Mouse (Mus musculus): ENCODE results near the gene Cnbd2. TPM values are rescaled to one million over a fixed set of nuclear protein-coding genes. Genes with fewer than 3 reads are reported as not detected.
A peak's percentile ranks its signal among the peaks of the same experiment; 100 is the strongest.

Cnbd2 gene
- polyA plus RNA-seq, 1 experiment from 2014 or later = 3.9 TPM

- no peak overlapping the region for H3K4me3 ChIP-seq (ENCODE audit: low read depth, low read length)
- H3K9ac ChIP-seq = 0 out of 2 replicates have a peak overlapping the region, but pooled peaks have one; percentile 13
- H3K36me3 ChIP-seq (ENCODE audit: insufficient read depth) = no peaks in the 10 kb centered on the region
- H3K9me3 ChIP-seq (ENCODE audit: low read depth, low read length) = no peaks in the 10 kb centered on the region
- 12% methylated on average over 5 of the region's 5 CpGs for WGBS
- ATAC-seq (ENCODE audit: insufficient read depth) = peak; percentile 91
- H3K27me3 ChIP-seq (ENCODE audit: insufficient read depth, low read length) = no peaks in the 10 kb centered on the region
- peak overlapping the region; percentile 39; the same call in 1 of the 2 replicates for H3K4me2 ChIP-seq
- H3K4me1 ChIP-seq (ENCODE audit: insufficient read depth) = peaks cover 6% of the 10 kb centered on the region; the same call in 1 of the 2 replicates
- DNase-seq = peak; percentile 79
- peak overlapping the region; percentile 72 for H3K27ac ChIP-seq (ENCODE audit: low read depth)
- TF ChIP-seq CTCF (IDR thresholded peaks at IDR 0.05; ENCODE audit: low read depth) = no peak
Measured at GRCm38 (mm10) chr2:156324681-156325080, 12.6 kb downstream of the Cnbd2 start.

- Histone ChIP-seq H3K9me3 (ENCODE audit: low read depth, low read length) (no peaks in the 10 kb centered on the region), H3K27ac (ENCODE audit: low read depth) (no peak overlapping the region), H3K4me3 (ENCODE audit: low read depth, low read length) (no peak overlapping the region), H3K27me3 (ENCODE audit: insufficient read depth, low read length) (no peaks in the 10 kb centered on the region), H3K9ac (no peak overlapping the region), H3K36me3 (ENCODE audit: insufficient read depth) (no peaks in the 10 kb centered on the region), H3K4me1 (ENCODE audit: insufficient read depth) (no peaks in the 10 kb centered on the region), H3K4me2 (no peak overlapping the region)
- no peak for TF ChIP-seq CTCF (IDR thresholded peaks at IDR 0.05; ENCODE audit: low read depth)
- WGBS = 68% methylated on average over 1 of the region's 1 CpGs
- no peak for DNase-seq
- ATAC-seq (ENCODE audit: insufficient read depth) = no peak
Measured at GRCm38 (mm10) chr2:156330681-156331080, 18.6 kb downstream of the Cnbd2 start.

GRCm38 (mm10) chr2:156331446-156331965 lies 19.4 kb downstream of the Cnbd2 start:
- Histone ChIP-seq H3K4me3 (ENCODE audit: low read depth, low read length) (no peak overlapping the region), H3K9me3 (ENCODE audit: low read depth, low read length) (no peaks in the 10 kb centered on the region), H3K4me2 (no peak overlapping the region), H3K4me1 (ENCODE audit: insufficient read depth) (no peaks in the 10 kb centered on the region), H3K36me3 (ENCODE audit: insufficient read depth) (no peaks in the 10 kb centered on the region), H3K27ac (ENCODE audit: low read depth) (peak overlapping the region; percentile 36; the same call in 1 of the 2 replicates), H3K27me3 (ENCODE audit: insufficient read depth, low read length) (no peaks in the 10 kb centered on the region), H3K9ac (no peak overlapping the region)
- no peak for TF ChIP-seq CTCF (IDR thresholded peaks at IDR 0.05; ENCODE audit: low read depth)
- DNase-seq (peak; percentile 63), ATAC-seq (ENCODE audit: insufficient read depth) (peak; percentile 73)
- 47% methylated on average over 7 of the region's 7 CpGs for WGBS

GRCm38 (mm10) chr2:156340078-156340477 lies 28.0 kb downstream of the Cnbd2 start:
- H3K4me3 ChIP-seq (ENCODE audit: low read depth, low read length) = no peak overlapping the region
- H3K36me3 ChIP-seq (ENCODE audit: insufficient read depth) = no peaks in the 10 kb centered on the region
- no peaks in the 10 kb centered on the region for H3K9me3 ChIP-seq (ENCODE audit: low read depth, low read length)
- WGBS = 77% methylated on average over 4 of the region's 4 CpGs
- no peak overlapping the region for H3K27ac ChIP-seq (ENCODE audit: low read depth)
- ATAC-seq (ENCODE audit: insufficient read depth) = no peak
- TF ChIP-seq CTCF (IDR thresholded peaks at IDR 0.05; ENCODE audit: low read depth) = no peak
- no peak for DNase-seq
- H3K4me2 ChIP-seq = no peak overlapping the region
- H3K4me1 ChIP-seq (ENCODE audit: insufficient read depth) = no peaks in the 10 kb centered on the region
- no peaks in the 10 kb centered on the region for H3K27me3 ChIP-seq (ENCODE audit: insufficient read depth, low read length)
- no peak overlapping the region for H3K9ac ChIP-seq

- Histone ChIP-seq H3K36me3 (ENCODE audit: insufficient read depth) (no peaks in the 10 kb centered on the region), H3K4me1 (ENCODE audit: insufficient read depth) (no peaks in the 10 kb centered on the region), H3K4me2 (no peak overlapping the region), H3K4me3 (ENCODE audit: low read depth, low read length) (no peak overlapping the region), H3K9ac (no peak overlapping the region), H3K27me3 (ENCODE audit: insufficient read depth, low read length) (no peaks in the 10 kb centered on the region), H3K27ac (ENCODE audit: low read depth) (no peak overlapping the region), H3K9me3 (ENCODE audit: low read depth, low read length) (no peaks in the 10 kb centered on the region)
- peak; percentile 39 for TF ChIP-seq CTCF (IDR thresholded peaks at IDR 0.05; ENCODE audit: low read depth)
- DNase-seq = peak; percentile 55
- no peak for ATAC-seq (ENCODE audit: insufficient read depth)
- 49% methylated on average over 12 of the region's 12 CpGs for WGBS
Measured at GRCm38 (mm10) chr2:156344775-156345532, 32.9 kb downstream of the Cnbd2 start.

GRCm38 (mm10) chr2:156348812-156349211 lies 36.7 kb downstream of the Cnbd2 start:
- Histone ChIP-seq H3K36me3 (ENCODE audit: insufficient read depth) (no peaks in the 10 kb centered on the region), H3K27ac (ENCODE audit: low read depth) (no peak overlapping the region), H3K9ac (no peak overlapping the region), H3K4me1 (ENCODE audit: insufficient read depth) (no peaks in the 10 kb centered on the region), H3K9me3 (ENCODE audit: low read depth, low read length) (no peaks in the 10 kb centered on the region), H3K27me3 (ENCODE audit: insufficient read depth, low read length) (no peaks in the 10 kb centered on the region), H3K4me2 (no peak overlapping the region), H3K4me3 (ENCODE audit: low read depth, low read length) (no peak overlapping the region)
- no peak for DNase-seq
- no peak for TF ChIP-seq CTCF (IDR thresholded peaks at IDR 0.05; ENCODE audit: low read depth)
- no peak for ATAC-seq (ENCODE audit: insufficient read depth)
- 70% methylated on average over 4 of the region's 4 CpGs for WGBS

- H3K27me3 ChIP-seq (ENCODE audit: insufficient read depth, low read length) = no peaks in the 10 kb centered on the region
Measured at GRCm38 (mm10) chr2:156349286-156349848, 37.3 kb downstream of the Cnbd2 start.

More at GRCm38 (mm10) chr2:156349286-156349848, 37.3 kb downstream of the Cnbd2 start:
- Histone ChIP-seq H3K4me2 (no peak overlapping the region), H3K9me3 (ENCODE audit: low read depth, low read length) (no peaks in the 10 kb centered on the region), H3K9ac (no peak overlapping the region), H3K27ac (ENCODE audit: low read depth) (no peak overlapping the region), H3K36me3 (ENCODE audit: insufficient read depth) (no peaks in the 10 kb centered on the region), H3K4me1 (ENCODE audit: insufficient read depth) (no peaks in the 10 kb centered on the region), H3K4me3 (ENCODE audit: low read depth, low read length) (no peak overlapping the region)
- no peak for TF ChIP-seq CTCF (IDR thresholded peaks at IDR 0.05; ENCODE audit: low read depth)
- no peak for ATAC-seq (ENCODE audit: insufficient read depth)
- no peak for DNase-seq
- WGBS = 85% methylated on average over 4 of the region's 4 CpGs

Measured in lung, embryonic 14.5 days (tissue).